Mouse (Mus musculus) cerebellum, adult 11 months (tissue): ENCODE measurements at regions not wholly inside any gene's neighbourhood (a gene's known extent, or its start where the extent isn't known, plus 50 kb on each side); places are given as distances from the start of the nearest gene placed in this dataset.

Experiments
- DNase-seq: peaks from one replicate; pipeline ENCODE4 v3.0.0; 2022

GRCm38 (mm10) chr2:27590511-27590910 lies 75.6 kb downstream of the Wdr5 start:
- no peak for DNase-seq

GRCm38 (mm10) chr2:27591668-27592067 lies 76.7 kb downstream of the Wdr5 start:
- no peak for DNase-seq

- DNase-seq: no peak
Measured at GRCm38 (mm10) chr2:27593338-27593737, 78.4 kb downstream of the Wdr5 start.

- no peak for DNase-seq
Measured at GRCm38 (mm10) chr2:27595251-27595650, 80.3 kb downstream of the Wdr5 start.

GRCm38 (mm10) chr2:27596217-27596616 lies 80.0 kb upstream of the Rxra start:
- DNase-seq: no peak

GRCm38 (mm10) chr2:27596966-27597365 lies 79.3 kb upstream of the Rxra start:
- no peak for DNase-seq

- no peak for DNase-seq
Measured at GRCm38 (mm10) chr2:27597901-27598300, 78.3 kb upstream of the Rxra start.

- peak; percentile 13 for DNase-seq
Measured at GRCm38 (mm10) chr2:27599061-27599768, 77.0 kb upstream of the Rxra start.

- DNase-seq: no peak
Measured at GRCm38 (mm10) chr2:27599769-27600167, 76.5 kb upstream of the Rxra start.

GRCm38 (mm10) chr2:27603333-27603732 lies 72.9 kb upstream of the Rxra start:
- DNase-seq: no peak

- no peak for DNase-seq
Measured at GRCm38 (mm10) chr2:27604588-27604987, 71.7 kb upstream of the Rxra start.

GRCm38 (mm10) chr2:27606816-27607215 lies 69.4 kb upstream of the Rxra start:
- no peak for DNase-seq

GRCm38 (mm10) chr2:27621741-27622140 lies 54.5 kb upstream of the Rxra start:
- no peak for DNase-seq

- DNase-seq: no peak
Measured at GRCm38 (mm10) chr2:27624656-27625366, 51.4 kb upstream of the Rxra start.
